Mouse (Mus musculus): ENCODE data around the gene Olfr867. TPM values are rescaled to one million over a fixed set of nuclear protein-coding genes. Genes with fewer than 3 reads are reported as not detected.

Olfr867 gene
- polyA plus RNA-seq, 1 experiment from 2014 or later: not detected

Small RNA genes within 50 kb of the gene (microRNA-seq; reads per million reads assigned to microRNA genes)
- not detected for gene Gm26231
- not detected for gene Gm44395

Other genes with a start within 250 kb of the Olfr867 start
- not detected in 2 replicates for gene Olfr860, start 207.8 kb downstream of the Olfr867 start, polyA plus RNA-seq (2014; fragmentation: Nextera tagmentation; extraction: Ambion mirVana)
- gene Olfr862, start 169.6 kb downstream of the Olfr867 start, polyA plus RNA-seq (2014; fragmentation: Nextera tagmentation; extraction: Ambion mirVana): not detected in 2 replicates
- 0.24 and 0.27 TPM in 2 replicates for gene Olfr77, start 140.7 kb downstream of the Olfr867 start, polyA plus RNA-seq (2014; fragmentation: Nextera tagmentation; extraction: Ambion mirVana)
- not detected in 2 replicates for gene Olfr866, start 29.5 kb downstream of the Olfr867 start, polyA plus RNA-seq (2014; fragmentation: Nextera tagmentation; extraction: Ambion mirVana)
- not detected in 2 replicates for gene Olfr868, start 41.1 kb upstream of the Olfr867 start, polyA plus RNA-seq (2014; fragmentation: Nextera tagmentation; extraction: Ambion mirVana)
- gene Olfr869, start 71.4 kb upstream of the Olfr867 start, polyA plus RNA-seq (2014; fragmentation: Nextera tagmentation; extraction: Ambion mirVana): not detected in 2 replicates
- not detected in 2 replicates for gene Olfr870, start 116.5 kb upstream of the Olfr867 start, polyA plus RNA-seq (2014; fragmentation: Nextera tagmentation; extraction: Ambion mirVana)
- not detected in 2 replicates for gene Olfr871, start 154.6 kb upstream of the Olfr867 start, polyA plus RNA-seq (2014; fragmentation: Nextera tagmentation; extraction: Ambion mirVana)
- gene Olfr872, start 179.6 kb upstream of the Olfr867 start, polyA plus RNA-seq (2014; fragmentation: Nextera tagmentation; extraction: Ambion mirVana): not detected in 2 replicates
- gene Olfr39, start 224.8 kb upstream of the Olfr867 start, polyA plus RNA-seq (2014; fragmentation: Nextera tagmentation; extraction: Ambion mirVana): 0.19 TPM in 1 of 2 replicates, not detected in the other
- gene Olfr873, start 241.0 kb upstream of the Olfr867 start, polyA plus RNA-seq (2014; fragmentation: Nextera tagmentation; extraction: Ambion mirVana): not detected in 2 replicates

Measured in heart, embryonic 14.5 days (tissue).